Mouse (Mus musculus): ENCODE measurements around the gene Ncapd2. TPM values are rescaled to one million over a fixed set of nuclear protein-coding genes. Genes with fewer than 3 reads are reported as not detected.

The Ncapd2 gene
- polyA plus RNA-seq, 1 experiment from 2014 or later: 109 TPM

- Histone ChIP-seq H3K36me3 (ENCODE audit: control insufficient read depth, insufficient read depth, low read length) (peaks cover 73% of the 10 kb centered on the region), H3K4me1 (replicated peaks; ENCODE audit: control insufficient read depth, insufficient read depth, low read length) (0 out of 2 replicates have a peak, but pooled peaks cover 2% of the 10 kb centered on the region), H3K9me3 (ENCODE audit: control insufficient read depth, low read length) (no peaks in the 10 kb centered on the region), H3K27ac (ENCODE audit: low read depth) (peak within 1 kb of the TSS; percentile 81), H3K4me2 (ENCODE audit: low read length) (peak within 1 kb of the TSS; percentile 89), H3K4me3 (ENCODE audit: low read depth, low read length) (peak within 1 kb of the TSS; percentile 95), H3K27me3 (replicated peaks; ENCODE audit: control insufficient read depth, insufficient read depth, low read length) (no peaks in the 10 kb centered on the region), H3K9ac (ENCODE audit: low read length) (peak within 1 kb of the TSS; percentile 64)
- peak; percentile 95 for DNase-seq (ENCODE audit: low spot score)
- under 1% methylated on average over 66 of the region's 66 CpGs for WGBS
- peak; percentile 94 for ATAC-seq (replicated peaks; ENCODE audit: low FRiP score, low TSS enrichment, low read depth)
Observed at GRCm38 (mm10) chr6:125131302-125132156, 60.0 kb downstream of the Ncapd2 start, which contains the start of gene Nop2. Gene Nop2 (plus strand): TSS chr6:125131909.

- 92% methylated on average over 20 of the region's 20 CpGs for whole genome bisulfite sequencing
- Histone ChIP-seq H3K27me3 (replicated peaks; ENCODE audit: control insufficient read depth, insufficient read depth, low read length) (no peaks in the 10 kb centered on the region), H3K4me3 (ENCODE audit: low read depth, low read length) (no peak overlapping the region), H3K27ac (ENCODE audit: low read depth) (no peak overlapping the region), H3K4me2 (ENCODE audit: low read length) (no peak overlapping the region), H3K9ac (ENCODE audit: low read length) (no peak overlapping the region), H3K9me3 (ENCODE audit: control insufficient read depth, low read length) (no peaks in the 10 kb centered on the region), H3K4me1 (replicated peaks; ENCODE audit: control insufficient read depth, insufficient read depth, low read length) (0 out of 2 replicates have a peak, but pooled peaks cover 2% of the 10 kb centered on the region), H3K36me3 (ENCODE audit: control insufficient read depth, insufficient read depth, low read length) (peaks cover 74% of the 10 kb centered on the region)
- no peak for ATAC-seq (replicated peaks; ENCODE audit: low FRiP score, low TSS enrichment, low read depth)
- DNase-seq (ENCODE audit: low spot score): no peak
Observed at GRCm38 (mm10) chr6:125129710-125130402, 61.6 kb downstream of the Ncapd2 start.

- 87% methylated on average over 12 of the region's 12 CpGs for WGBS
Observed at GRCm38 (mm10) chr6:125128724-125129123, 62.8 kb downstream of the Ncapd2 start.

GRCm38 (mm10) chr6:125119387-125119786 lies 72.1 kb downstream of the Ncapd2 start:
- ATAC-seq (replicated peaks; ENCODE audit: low FRiP score, low TSS enrichment, low read depth) (no peak), DNase-seq (ENCODE audit: low spot score) (no peak)
- Histone ChIP-seq H3K9me3 (ENCODE audit: control insufficient read depth, low read length) (no peaks in the 10 kb centered on the region), H3K27me3 (replicated peaks; ENCODE audit: control insufficient read depth, insufficient read depth, low read length) (no peaks in the 10 kb centered on the region), H3K4me1 (replicated peaks; ENCODE audit: control insufficient read depth, insufficient read depth, low read length) (no peaks in the 10 kb centered on the region), H3K36me3 (ENCODE audit: control insufficient read depth, insufficient read depth, low read length) (peaks cover 99% of the 10 kb centered on the region), H3K27ac (ENCODE audit: low read depth) (no peak overlapping the region), H3K4me2 (ENCODE audit: low read length) (no peak overlapping the region), H3K4me3 (ENCODE audit: low read depth, low read length) (no peak overlapping the region), H3K9ac (ENCODE audit: low read length) (no peak overlapping the region)
- 95% methylated on average over 8 of the region's 8 CpGs for WGBS

More at GRCm38 (mm10) chr6:125128724-125129123, 62.8 kb downstream of the Ncapd2 start:
- Histone ChIP-seq H3K27me3 (replicated peaks; ENCODE audit: control insufficient read depth, insufficient read depth, low read length) (no peaks in the 10 kb centered on the region), H3K9me3 (ENCODE audit: control insufficient read depth, low read length) (no peaks in the 10 kb centered on the region), H3K4me1 (replicated peaks; ENCODE audit: control insufficient read depth, insufficient read depth, low read length) (0 out of 2 replicates have a peak, but pooled peaks cover 2% of the 10 kb centered on the region), H3K36me3 (ENCODE audit: control insufficient read depth, insufficient read depth, low read length) (peaks cover 74% of the 10 kb centered on the region), H3K27ac (ENCODE audit: low read depth) (no peak overlapping the region), H3K4me3 (ENCODE audit: low read depth, low read length) (no peak overlapping the region), H3K9ac (ENCODE audit: low read length) (no peak overlapping the region), H3K4me2 (ENCODE audit: low read length) (no peak overlapping the region)
- DNase-seq (ENCODE audit: low spot score) (no peak), ATAC-seq (replicated peaks; ENCODE audit: low FRiP score, low TSS enrichment, low read depth) (no peak)

Small RNA genes within 50 kb of the gene (microRNA-seq; reads per million reads assigned to microRNA genes)
- 0.51 reads per million for gene Mir3098
- not detected for gene Mir8113

Other genes starting within 250 kb of the Ncapd2 start
- gene Cops7a, start 226.2 kb downstream of the Ncapd2 start, polyA plus RNA-seq (2014; fragmentation: Nextera tagmentation; extraction: Ambion mirVana): 155 and 159 TPM in 2 replicates
- 0.85 and 1.2 TPM in 2 replicates for gene Pianp, start 195.0 kb downstream of the Ncapd2 start, polyA plus RNA-seq (2014; fragmentation: Nextera tagmentation; extraction: Ambion mirVana)
- gene Zfp384, start 182.6 kb downstream of the Ncapd2 start, polyA plus RNA-seq (2014; fragmentation: Nextera tagmentation; extraction: Ambion mirVana): 9.2 and 10.8 TPM in 2 replicates
- gene Ing4, start 151.9 kb downstream of the Ncapd2 start, polyA plus RNA-seq (2014; fragmentation: Nextera tagmentation; extraction: Ambion mirVana): 94.4 and 108 TPM in 2 replicates
- 11.4 and 13.4 TPM in 2 replicates for gene Acrbp, start 142.0 kb downstream of the Ncapd2 start, polyA plus RNA-seq (2014; fragmentation: Nextera tagmentation; extraction: Ambion mirVana)
- gene Lpar5, start 123.8 kb downstream of the Ncapd2 start, polyA plus RNA-seq (2014; fragmentation: Nextera tagmentation; extraction: Ambion mirVana): 2.3 and 3.0 TPM in 2 replicates
- 74.2 and 74.8 TPM in 2 replicates for gene Chd4, start 95.7 kb downstream of the Ncapd2 start, polyA plus RNA-seq (2014; fragmentation: Nextera tagmentation; extraction: Ambion mirVana)
- 72.1 and 75.2 TPM in 2 replicates for gene Nop2, start 59.8 kb downstream of the Ncapd2 start, polyA plus RNA-seq (2014; fragmentation: Nextera tagmentation; extraction: Ambion mirVana)
- 6.7 and 7.6 TPM in 2 replicates for gene Iffo1, start 46.5 kb downstream of the Ncapd2 start, polyA plus RNA-seq (2014; fragmentation: Nextera tagmentation; extraction: Ambion mirVana)
- gene Gapdh, start 25.2 kb downstream of the Ncapd2 start, polyA plus RNA-seq (2014; fragmentation: Nextera tagmentation; extraction: Ambion mirVana): 2,406 and 2,408 TPM in 2 replicates
- gene Mrpl51, start 100 bp upstream of the Ncapd2 start, polyA plus RNA-seq (2014; fragmentation: Nextera tagmentation; extraction: Ambion mirVana): 217 and 221 TPM in 2 replicates
- 2.5 and 2.7 TPM in 2 replicates for gene Vamp1, start 23.9 kb upstream of the Ncapd2 start, polyA plus RNA-seq (2014; fragmentation: Nextera tagmentation; extraction: Ambion mirVana)
- gene Tapbpl, start 40.2 kb upstream of the Ncapd2 start, polyA plus RNA-seq (2014; fragmentation: Nextera tagmentation; extraction: Ambion mirVana): 5.7 and 7.1 TPM in 2 replicates
- 1.4 and 2.1 TPM in 2 replicates for gene Cd27, start 45.3 kb upstream of the Ncapd2 start, polyA plus RNA-seq (2014; fragmentation: Nextera tagmentation; extraction: Ambion mirVana)
- 0.12 TPM in 1 of 2 replicates, not detected in the other for gene Tuba3a, start 94.3 kb upstream of the Ncapd2 start, polyA plus RNA-seq (2014; fragmentation: Nextera tagmentation; extraction: Ambion mirVana)
- 67.4 and 67.8 TPM in 2 replicates for gene Ltbr, start 122.2 kb upstream of the Ncapd2 start, polyA plus RNA-seq (2014; fragmentation: Nextera tagmentation; extraction: Ambion mirVana)
- 2.0 TPM in 2 replicates for gene Scnn1a, start 129.0 kb upstream of the Ncapd2 start, polyA plus RNA-seq (2014; fragmentation: Nextera tagmentation; extraction: Ambion mirVana)
- 60.6 and 63.3 TPM in 2 replicates for gene Tnfrsf1a, start 157.7 kb upstream of the Ncapd2 start, polyA plus RNA-seq (2014; fragmentation: Nextera tagmentation; extraction: Ambion mirVana)
- 2.4 and 2.8 TPM in 2 replicates for gene Plekhg6, start 189.1 kb upstream of the Ncapd2 start, polyA plus RNA-seq (2014; fragmentation: Nextera tagmentation; extraction: Ambion mirVana)